Mouse (Mus musculus) liver, adult 10 weeks (tissue): ENCODE measurements around the gene Rtn4rl1. TPM values are rescaled to one million over a fixed set of nuclear protein-coding genes. Genes with fewer than 3 reads are reported as not detected.

Experiments used
- polyA plus RNA-seq: library from polyadenylated mRNA; stranded (reverse); fragments of 350-450 nt; fragmentation: Illumina TruSeq; extraction: RNeasy Lipid Tissue Mini Kit (QIAGEN cat#74804); gene quantifications from one replicate; pipeline ENCODE4 v1.2.3, GENCODE M21; 2014; ENCODE audit warnings: low read depth, low replicate concordance

The Rtn4rl1 gene
- 2.3 TPM for polyA plus RNA-seq

DNA sequence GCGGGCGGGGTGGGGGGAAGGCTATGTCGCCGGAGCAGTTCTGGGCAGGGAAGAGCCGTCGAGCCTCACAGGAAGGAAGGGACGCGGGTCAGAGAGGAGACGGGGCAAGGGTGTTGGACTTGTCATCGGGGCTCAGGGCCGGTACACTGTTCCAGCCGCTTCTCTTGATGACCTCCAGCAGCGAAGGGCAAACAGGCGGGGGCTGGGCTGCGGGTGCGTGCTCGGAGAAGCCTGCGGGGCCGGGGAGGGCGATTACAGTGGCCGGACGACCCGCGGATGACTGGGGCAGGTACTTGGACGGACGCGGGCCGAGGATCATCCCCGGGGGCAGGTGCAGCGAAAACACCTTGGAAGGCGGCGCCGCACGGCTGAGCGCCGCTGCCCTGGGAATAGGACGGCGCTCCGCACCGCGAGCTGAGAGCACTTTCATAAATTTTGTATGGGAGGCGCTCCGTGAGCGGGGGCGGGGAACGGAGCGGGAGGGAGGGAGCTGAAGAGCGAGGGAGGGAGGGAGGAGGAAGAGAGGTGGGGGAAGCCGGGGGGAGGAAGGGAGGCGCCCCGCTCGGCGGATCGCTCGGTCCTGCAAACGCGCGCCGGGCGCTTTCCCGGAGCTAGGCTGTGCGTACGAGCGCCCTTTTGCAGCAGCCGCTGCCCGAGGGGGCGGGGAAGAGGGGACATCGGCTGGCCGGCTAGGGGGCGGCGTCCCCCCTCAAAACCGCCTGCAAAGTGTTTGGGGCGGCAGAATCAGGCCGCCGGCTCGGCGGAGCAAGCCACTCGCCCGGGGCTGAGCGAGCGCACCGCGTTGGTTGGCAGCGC is at the start of gene Rtn4rl1:
Gene Rtn4rl1, plus strand, starts transcription at position 528 of the 816 bp plus-strand sequence.

DNA sequence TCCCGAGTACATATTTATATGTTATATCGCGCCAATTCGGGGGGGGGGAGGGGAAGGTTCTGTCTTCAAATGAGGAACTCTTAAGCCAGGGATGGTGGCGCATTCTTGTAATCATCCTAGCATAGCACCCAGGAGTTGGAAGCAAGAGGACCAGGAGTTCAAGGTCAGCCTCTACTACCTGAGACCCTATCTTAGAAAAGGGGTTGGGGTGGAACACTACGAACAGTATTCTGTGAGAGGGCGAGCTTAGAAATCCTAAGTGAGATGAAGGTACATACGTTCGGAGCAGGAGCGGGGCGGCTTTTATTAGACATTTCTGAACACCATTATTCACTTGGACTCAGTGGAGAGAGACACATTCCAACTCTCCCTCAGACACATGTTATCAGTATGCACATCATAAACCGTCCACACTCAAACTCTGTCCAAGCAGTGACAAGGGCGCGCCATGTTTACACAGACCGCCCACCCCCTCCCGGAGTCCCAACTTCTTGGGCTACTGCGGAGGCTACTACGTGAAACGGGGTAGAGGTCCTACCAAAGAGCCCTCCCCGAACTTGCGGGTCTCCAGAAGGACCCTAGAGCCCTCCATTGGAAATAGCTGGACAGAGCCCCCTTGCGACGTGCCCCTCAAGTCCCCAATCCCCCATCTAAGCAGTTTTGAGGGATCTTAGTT is 24.0 kb upstream of the Rtn4rl1 start, which contains the start of gene Hic1:
Gene Hic1, minus strand, starts transcription at position 115 of the 676 bp plus-strand sequence.

DNA sequence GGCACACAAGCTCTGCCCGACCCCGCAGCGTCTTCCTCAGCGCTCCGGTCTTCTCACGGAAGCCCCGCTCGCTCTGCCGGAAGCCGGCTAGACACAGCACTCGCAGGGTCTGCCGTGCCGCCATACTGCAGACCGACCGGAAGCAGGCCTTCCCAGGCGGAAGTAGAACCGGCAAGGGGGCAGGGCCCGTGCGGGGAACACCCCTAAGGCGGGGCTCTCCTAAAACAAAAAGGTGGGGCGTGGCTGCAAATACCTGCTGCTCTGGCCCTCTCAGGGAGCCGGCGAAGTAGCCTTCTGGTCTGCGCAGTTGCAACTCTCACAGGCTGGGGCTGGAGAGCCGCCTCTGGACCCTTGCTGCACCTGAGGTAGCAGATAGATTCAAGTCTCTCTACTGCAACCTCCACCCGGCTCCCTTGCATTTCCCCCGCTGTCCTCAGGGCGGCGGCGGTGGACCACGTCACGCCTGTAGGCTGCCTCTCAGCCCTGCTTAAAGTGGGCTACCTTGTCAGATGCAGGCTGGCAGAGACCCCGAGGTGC is 14.8 kb upstream of the Rtn4rl1 start, which contains the start of gene Ovca2:
Gene Ovca2, minus strand, starts transcription at position 164 of the 537 bp plus-strand sequence.

DNA sequence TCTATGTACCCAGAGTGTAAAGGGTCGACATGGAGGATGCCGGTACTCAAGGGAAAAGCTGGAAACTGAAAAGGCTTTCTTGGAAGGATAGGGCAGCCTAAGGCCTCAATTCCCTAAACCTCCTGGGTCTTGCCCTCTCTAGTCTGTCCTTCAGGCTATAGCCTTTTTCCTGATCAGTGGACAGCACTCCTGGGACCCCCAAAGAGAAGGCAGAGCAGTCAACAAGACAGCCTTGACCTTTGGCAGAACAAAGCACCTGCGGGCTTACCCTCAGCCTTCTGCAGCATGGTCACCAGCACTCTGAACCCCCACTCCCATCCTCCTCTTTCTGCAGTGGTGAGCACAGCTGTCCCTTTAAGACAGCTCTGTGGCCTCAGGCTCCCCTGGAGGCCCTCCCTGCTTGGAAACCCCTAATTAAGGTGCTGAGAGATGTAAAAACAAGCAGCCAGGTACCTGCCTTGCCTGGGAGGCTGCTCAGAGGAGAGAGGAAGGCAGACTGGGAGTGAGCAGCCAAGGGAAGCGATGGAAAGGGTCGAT is 2.6 kb upstream of the Rtn4rl1 start, which contains the start of gene Dph1:
Gene Dph1, minus strand, starts transcription at position 337 of the 537 bp plus-strand sequence.

Other genes with a start within 250 kb of the Rtn4rl1 start
- not detected for gene Hic1, start 24.3 kb upstream of the Rtn4rl1 start, polyA plus RNA-seq
- gene Ovca2, start 14.9 kb upstream of the Rtn4rl1 start, polyA plus RNA-seq = 10.2 TPM
- 3.1 TPM for gene Dph1, start 2.5 kb upstream of the Rtn4rl1 start, polyA plus RNA-seq
- 17.9 TPM for gene Rpa1, start 154.5 kb downstream of the Rtn4rl1 start, polyA plus RNA-seq
- 1.7 TPM for gene Smyd4, start 154.7 kb downstream of the Rtn4rl1 start, polyA plus RNA-seq
- gene Serpinf1, start 228.9 kb downstream of the Rtn4rl1 start, polyA plus RNA-seq = 250 TPM
- 152 TPM for gene Serpinf2, start 245.8 kb downstream of the Rtn4rl1 start, polyA plus RNA-seq